Mouse (Mus musculus) midbrain, postnatal 0 days (tissue): ENCODE measurements at regions not wholly inside any gene's neighbourhood (a gene's known extent, or its start where the extent isn't known, plus 50 kb on each side); places are given as distances from the start of the nearest gene placed in this dataset.
"Not testable (repeated sequence)": the region's sequence is repeated elsewhere in the genome, so short reads cannot be mapped to it uniquely, and the experiment has no call there.

Experiments used
- ATAC-seq: fragments of 200-750 bp; cut with Nextera tagmentation; 2 replicates; pipeline ENCODE4 v1.8.0; 2017; ENCODE audit warnings: moderate number of reproducible peaks, mild to moderate bottlenecking, moderate TSS enrichment, moderate library complexity; ENCODE audit not compliant: low FRiP score
- DNase-seq: peaks from one replicate; pipeline ENCODE4 v3.0.0-alpha.2; 2015; ENCODE audit warnings: low spot score
- H3K27ac ChIP-seq: fragments of 300-500 bp; sonication (generic); 2 replicates; pipeline ENCODE4 v1.5.1; 2014; ENCODE audit warnings: low read depth, mild to moderate bottlenecking, low read length, mixed read lengths
- H3K27me3 ChIP-seq: fragments of 300-500 bp; sonication (generic); 2 replicates; pipeline ENCODE4 v1.6.1; 2014; ENCODE audit warnings: low read length, control low read depth, mixed read lengths; ENCODE audit not compliant: insufficient read depth
- H3K36me3 ChIP-seq: fragments of 300-500 bp; sonication (generic); 2 replicates; pipeline ENCODE4 v1.6.1; 2014; ENCODE audit warnings: low read length, control low read depth, mixed read lengths; ENCODE audit not compliant: insufficient read depth
- H3K4me1 ChIP-seq: fragments of 300-500 bp; sonication (generic); 2 replicates; pipeline ENCODE4 v1.6.1; 2014; ENCODE audit warnings: mild to moderate bottlenecking, control low read depth, antibody characterized with exemption, low read length, mixed read lengths; ENCODE audit not compliant: insufficient read depth
- H3K4me2 ChIP-seq: fragments of 300-500 bp; sonication (generic); 2 replicates; pipeline ENCODE4 v1.6.1; 2014; ENCODE audit warnings: low read depth, mild to moderate bottlenecking, low read length, mixed read lengths; ENCODE audit not compliant: poor library complexity, severe bottlenecking
- H3K4me3 ChIP-seq: fragments of 300-500 bp; sonication (generic); 2 replicates; pipeline ENCODE4 v1.5.1; 2014; ENCODE audit warnings: low read depth, mild to moderate bottlenecking, low read length, moderate library complexity
- H3K9ac ChIP-seq: fragments of 300-500 bp; sonication (generic); replicated peaks from 2 replicates; pipeline ENCODE4 v1.6.1; 2014; ENCODE audit warnings: mild to moderate bottlenecking, low read length, moderate library complexity, mixed read lengths; ENCODE audit not compliant: poor library complexity, severe bottlenecking
- H3K9me3 ChIP-seq: fragments of 300-500 bp; sonication (generic); 2 replicates; pipeline ENCODE4 v1.6.1; 2016; ENCODE audit warnings: low read length, control low read depth
- CTCF ChIP-seq: IDR thresholded peaks from 2 replicates; pipeline ENCODE4 v1.5.1; 2016; ENCODE audit warnings: antibody characterized with exemption, mild to moderate bottlenecking
- WGBS: fragments of 180-500 bp; shearing (Covaris S2); extraction: QIAGEN DNeasy Blood & Tissue Kit; methylation state at CpG from one replicate; pipeline ENCODE4 v1.1.7; 2014; 5-methylcytosine and 5-hydroxymethylcytosine counted together

DNA sequence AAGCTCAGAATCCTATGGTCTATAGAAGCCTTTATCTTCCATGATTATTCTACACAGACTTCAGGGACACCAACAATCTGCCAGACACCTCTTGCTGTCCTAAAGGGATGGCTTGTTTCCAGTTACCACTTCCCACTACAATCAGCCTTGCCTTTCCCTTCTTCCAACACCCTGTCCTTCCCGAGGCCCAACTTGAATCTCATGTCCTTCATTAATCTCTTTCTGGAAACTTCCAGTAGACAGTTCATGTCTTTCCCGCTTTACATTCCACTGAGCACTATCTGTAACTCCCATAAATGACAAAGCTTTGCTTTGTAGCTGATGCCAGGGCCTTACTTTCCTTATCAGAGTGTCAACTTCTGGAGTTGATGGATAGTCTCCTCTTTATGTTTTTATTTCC, 138.5 kb downstream of the Rdh14 start:
- no peak overlapping the region for H3K4me2 ChIP-seq
- 79% methylated on average over 2 of the region's 2 CpGs for WGBS
- H3K27me3 ChIP-seq: no peaks in the 10 kb centered on the region
- no peak overlapping the region for H3K4me3 ChIP-seq
- no peak overlapping the region for H3K9ac ChIP-seq
- H3K9me3 ChIP-seq: no peaks in the 10 kb centered on the region
- no peak for ATAC-seq
- no peak for TF ChIP-seq CTCF
- H3K36me3 ChIP-seq: no peaks in the 10 kb centered on the region
- no peaks in the 10 kb centered on the region for H3K4me1 ChIP-seq
- H3K27ac ChIP-seq: no peak overlapping the region
- DNase-seq: no peak

DNA sequence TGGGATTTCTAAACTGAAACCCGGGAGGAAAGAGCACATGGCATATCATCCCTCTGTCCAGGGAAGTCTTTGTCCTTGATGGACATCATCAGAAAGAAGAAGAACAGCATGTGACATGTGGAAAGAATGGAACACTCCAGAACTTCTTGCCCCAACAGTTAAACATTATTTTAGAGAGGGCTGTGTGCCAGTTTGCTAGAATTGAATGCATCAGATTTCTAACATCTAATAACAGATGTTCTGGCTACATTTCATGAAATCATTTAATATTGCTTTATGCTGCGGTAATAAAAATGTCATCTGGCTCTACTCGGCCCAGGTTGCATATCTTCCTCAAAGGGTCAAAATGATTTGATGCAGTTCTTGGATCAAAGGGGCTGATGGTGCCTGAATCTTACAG, 140.4 kb downstream of the Rdh14 start:
- H3K4me2 ChIP-seq: no peak overlapping the region
- H3K9ac ChIP-seq: no peak overlapping the region
- DNase-seq (no peak), ATAC-seq (no peak)
- no peak overlapping the region for H3K4me3 ChIP-seq
- no peaks in the 10 kb centered on the region for H3K9me3 ChIP-seq
- no peaks in the 10 kb centered on the region for H3K36me3 ChIP-seq
- TF ChIP-seq CTCF: no peak
- WGBS: 83% methylated on average over 3 of the region's 3 CpGs
- H3K27ac ChIP-seq: no peak overlapping the region
- no peaks in the 10 kb centered on the region for H3K27me3 ChIP-seq
- H3K4me1 ChIP-seq: no peaks in the 10 kb centered on the region

DNA sequence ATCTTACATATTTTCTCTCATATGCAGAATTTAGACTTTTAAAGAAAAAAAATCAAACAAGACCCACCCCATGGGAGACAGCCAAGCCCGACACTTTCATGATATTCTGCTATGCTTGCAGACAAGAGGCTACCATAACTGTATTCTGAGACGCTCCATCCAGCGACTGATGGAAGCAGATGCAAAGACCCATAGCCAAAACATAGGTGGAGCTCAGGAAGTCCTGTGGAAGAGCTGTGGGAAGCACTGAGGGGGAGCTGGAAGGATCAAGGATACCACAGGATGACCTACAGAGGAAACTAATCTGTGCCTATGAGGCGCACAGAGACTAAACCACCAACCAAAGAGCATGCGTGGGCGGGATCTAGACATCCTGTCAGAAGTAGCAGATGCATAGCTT, 143.4 kb downstream of the Rdh14 start:
- 86% methylated on average over 6 of the region's 6 CpGs for WGBS
- no peak overlapping the region for H3K27ac ChIP-seq
- no peak for TF ChIP-seq CTCF
- no peaks in the 10 kb centered on the region for H3K9me3 ChIP-seq
- no peak overlapping the region for H3K4me2 ChIP-seq
- no peak overlapping the region for H3K9ac ChIP-seq
- no peak overlapping the region for H3K4me3 ChIP-seq
- no peaks in the 10 kb centered on the region for H3K27me3 ChIP-seq
- no peaks in the 10 kb centered on the region for H3K36me3 ChIP-seq
- ATAC-seq: no peak
- no peak for DNase-seq
- no peaks in the 10 kb centered on the region for H3K4me1 ChIP-seq

DNA sequence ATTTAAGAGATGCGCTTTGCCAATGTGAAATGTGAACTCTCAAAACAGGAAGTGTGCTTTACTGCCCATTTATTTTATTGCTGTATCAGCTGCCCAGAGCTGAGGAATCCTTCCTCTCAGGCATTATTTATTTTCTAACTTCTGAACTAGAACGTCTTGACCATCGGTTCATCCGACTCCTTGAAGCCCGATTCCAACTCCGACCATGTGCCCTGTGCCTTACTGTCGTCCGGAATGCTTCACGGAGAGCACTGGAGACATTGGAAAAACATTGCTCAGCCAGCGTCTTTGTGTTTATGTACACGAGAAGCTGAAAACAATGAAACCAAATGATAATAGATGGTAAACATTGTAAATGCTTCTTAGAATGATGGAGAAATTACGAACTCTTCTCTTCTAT, 145.7 kb downstream of the Rdh14 start:
- no peak for TF ChIP-seq CTCF
- H3K9me3 ChIP-seq: no peaks in the 10 kb centered on the region
- H3K27me3 ChIP-seq: no peaks in the 10 kb centered on the region
- no peak overlapping the region for H3K9ac ChIP-seq
- no peak overlapping the region for H3K27ac ChIP-seq
- no peak for ATAC-seq
- DNase-seq: no peak
- no peaks in the 10 kb centered on the region for H3K4me1 ChIP-seq
- 88% methylated on average over 12 of the region's 12 CpGs for WGBS
- no peaks in the 10 kb centered on the region for H3K36me3 ChIP-seq
- H3K4me3 ChIP-seq: no peak overlapping the region
- H3K4me2 ChIP-seq: no peak overlapping the region

DNA sequence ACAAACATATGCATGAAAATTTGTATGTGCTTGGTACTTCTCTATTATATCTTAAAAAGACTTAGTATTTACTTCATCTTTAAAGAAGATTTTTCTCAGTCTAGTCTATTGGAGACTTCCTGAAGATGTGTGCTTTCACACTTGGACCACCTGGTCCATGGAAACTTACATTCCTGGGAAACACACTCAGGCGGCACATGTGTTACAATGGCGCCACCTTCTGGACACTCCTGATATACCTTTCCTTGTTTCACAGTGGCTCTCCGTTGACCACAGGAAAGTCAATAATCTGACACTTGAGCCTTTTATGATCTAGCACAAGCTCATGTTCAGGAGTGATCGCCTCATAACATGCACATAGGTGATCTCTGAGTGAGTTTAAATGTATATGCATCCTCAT, 146.5 kb downstream of the Rdh14 start:
- no peaks in the 10 kb centered on the region for H3K4me1 ChIP-seq
- no peak overlapping the region for H3K27ac ChIP-seq
- H3K9ac ChIP-seq: no peak overlapping the region
- no peaks in the 10 kb centered on the region for H3K36me3 ChIP-seq
- peak; percentile 79 for DNase-seq
- 2% methylated on average over 4 of the region's 4 CpGs for WGBS
- peak; percentile 95 for TF ChIP-seq CTCF
- no peaks in the 10 kb centered on the region for H3K27me3 ChIP-seq
- H3K4me2 ChIP-seq: no peak overlapping the region
- no peak overlapping the region for H3K4me3 ChIP-seq
- H3K9me3 ChIP-seq: no peaks in the 10 kb centered on the region
- ATAC-seq: peak; percentile 80

DNA sequence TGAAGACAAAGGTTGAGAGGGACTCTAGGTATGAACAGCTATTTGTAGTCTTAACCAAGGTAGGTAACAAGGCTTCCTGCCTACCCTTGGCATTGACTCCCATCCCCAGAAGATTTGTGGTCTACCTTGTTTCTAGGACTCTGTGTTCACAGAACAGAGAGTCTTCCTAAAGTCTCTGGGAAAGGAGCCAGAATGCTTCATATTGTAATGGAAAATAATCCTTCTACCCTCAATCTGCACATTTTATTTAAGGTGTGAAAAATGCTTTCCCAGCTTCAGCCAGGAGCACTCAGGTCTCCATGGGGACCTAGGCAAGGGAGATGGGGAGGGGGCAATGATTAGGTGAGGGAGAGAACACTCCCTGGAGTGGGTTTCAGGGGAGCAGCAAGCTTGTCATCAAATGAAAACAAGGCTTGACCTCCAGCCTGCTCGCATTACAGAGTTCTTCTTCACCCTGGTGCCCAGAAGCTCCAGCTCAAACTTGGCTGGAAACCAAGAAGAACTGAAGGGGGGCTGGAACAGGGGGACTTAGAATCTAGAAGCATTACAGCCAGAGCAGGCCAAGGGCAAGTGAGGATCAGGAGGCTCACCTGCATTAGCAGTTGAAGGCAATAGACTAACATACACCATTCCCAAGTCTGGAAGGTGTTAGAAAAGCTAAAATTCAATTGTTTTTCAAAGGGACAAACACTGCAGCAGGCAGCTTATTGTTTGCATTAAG, 159.1 kb downstream of the Rdh14 start:
- H3K36me3 ChIP-seq: no peaks in the 10 kb centered on the region
- H3K27ac ChIP-seq: no peak overlapping the region
- no peaks in the 10 kb centered on the region for H3K4me1 ChIP-seq
- no peak overlapping the region for H3K4me2 ChIP-seq
- DNase-seq (no peak), ATAC-seq (no peak)
- H3K4me3 ChIP-seq: no peak overlapping the region
- no peaks in the 10 kb centered on the region for H3K27me3 ChIP-seq
- H3K9me3 ChIP-seq: no peaks in the 10 kb centered on the region
- no peak overlapping the region for H3K9ac ChIP-seq
- TF ChIP-seq CTCF: no peak
- 48% methylated on average over 1 of the region's 1 CpGs for WGBS

DNA sequence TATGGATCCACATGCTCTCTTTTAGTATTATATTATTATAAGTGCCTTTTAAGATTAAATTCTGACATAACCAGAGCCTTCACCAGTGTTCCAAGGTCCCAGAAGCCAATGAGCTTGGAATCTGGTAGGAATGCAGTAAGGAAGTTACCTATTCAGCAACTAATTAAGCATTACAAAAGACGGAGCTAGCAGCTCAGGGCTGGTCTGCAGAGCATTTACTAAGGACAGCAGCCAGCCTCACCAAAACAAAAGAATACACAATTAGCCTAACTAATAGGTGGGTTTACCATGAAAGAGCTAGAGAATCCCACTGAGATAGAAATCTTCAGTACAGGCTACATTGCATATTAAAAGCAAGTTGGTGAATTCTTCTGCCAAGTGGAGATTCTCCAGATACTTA, 164.1 kb downstream of the Rdh14 start:
- ATAC-seq, H3K9ac ChIP-seq, H3K4me3 ChIP-seq, H3K27me3 ChIP-seq, H3K4me1 ChIP-seq, H3K9me3 ChIP-seq, DNase-seq, H3K27ac ChIP-seq, H3K4me2 ChIP-seq, H3K36me3 ChIP-seq: not testable (repeated sequence)
- WGBS: 89% methylated on average over 1 of the region's 1 CpGs
